Mouse (Mus musculus) macrophage (primary cell): ENCODE data around the gene Elovl7. TPM values are rescaled to one million over a fixed set of nuclear protein-coding genes. Genes with fewer than 3 reads are reported as not detected.

ENCODE experiments used
- H3K27ac ChIP-seq: fragments of 350-480 bp; formaldehyde crosslinking; 2 replicates; pipeline ENCODE4 v1.9.0; 2021
- H3K36me3 ChIP-seq: fragments of 350-480 bp; formaldehyde crosslinking; 2 replicates; pipeline ENCODE4 v1.9.0; 2021; ENCODE audit errors: inconsistent target
- H3K4me3 ChIP-seq: fragments of 350-480 bp; formaldehyde crosslinking; 2 replicates; pipeline ENCODE4 v1.9.0; 2021; ENCODE audit errors: inconsistent target
- H3K79me2 ChIP-seq: fragments of 350-480 bp; formaldehyde crosslinking; 2 replicates; pipeline ENCODE4 v1.9.0; 2021; ENCODE audit errors: inconsistent target
- WGBS: methylation state at CpG from one replicate; pipeline ENCODE4 v1.1.7; 2026; ENCODE audit warnings: inconsistent platforms; ENCODE audit not compliant: missing documents; 5-methylcytosine and 5-hydroxymethylcytosine counted together
- polyA plus RNA-seq: library from polyadenylated mRNA; stranded (reverse); fragments of 250-400 nt; gene quantifications from 3 replicates; pipeline ENCODE4 v1.2.4, GENCODE M21; 2018; ENCODE audit warnings: inconsistent platforms

The Elovl7 gene
- polyA plus RNA-seq, 1 experiment from 2014 or later = 0.32 TPM

DNA sequence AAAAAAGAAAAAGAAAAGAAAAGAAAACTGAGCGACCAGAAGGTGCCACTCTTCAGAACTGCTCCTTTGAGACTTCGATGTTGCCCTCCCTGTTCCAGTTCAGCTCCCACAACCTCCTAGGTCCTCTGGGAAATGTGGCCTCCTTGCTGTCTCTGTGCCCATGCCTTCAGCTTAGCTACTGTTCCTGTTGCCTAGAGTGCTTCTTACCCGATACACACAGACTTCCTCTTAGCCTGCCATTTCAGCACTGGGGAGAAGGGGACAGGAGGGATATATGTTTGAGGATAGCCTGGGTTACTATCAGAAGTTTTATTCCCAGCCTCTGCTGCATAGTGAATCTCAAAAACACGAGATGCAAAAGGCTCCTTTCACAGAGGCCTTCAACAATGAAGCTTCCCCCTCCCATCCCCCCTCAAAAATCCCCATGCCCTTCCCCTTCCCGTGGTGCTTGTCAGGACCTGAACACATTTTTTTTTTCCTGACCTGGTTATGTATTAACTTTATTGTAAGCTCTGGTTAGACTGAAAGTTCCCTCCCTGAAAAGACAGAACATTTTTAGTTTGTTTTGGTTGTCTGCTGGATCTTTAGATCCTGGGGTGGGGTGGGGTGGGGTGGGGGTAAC, 1.7 kb upstream of the Elovl7 start:
- Histone ChIP-seq H3K27ac (no peak overlapping the region), H3K36me3 (no peaks in the 10 kb centered on the region), H3K4me3 (no peak overlapping the region), H3K79me2 (no peaks in the 10 kb centered on the region)
- WGBS = 60% methylated on average over 5 of the region's 5 CpGs

DNA sequence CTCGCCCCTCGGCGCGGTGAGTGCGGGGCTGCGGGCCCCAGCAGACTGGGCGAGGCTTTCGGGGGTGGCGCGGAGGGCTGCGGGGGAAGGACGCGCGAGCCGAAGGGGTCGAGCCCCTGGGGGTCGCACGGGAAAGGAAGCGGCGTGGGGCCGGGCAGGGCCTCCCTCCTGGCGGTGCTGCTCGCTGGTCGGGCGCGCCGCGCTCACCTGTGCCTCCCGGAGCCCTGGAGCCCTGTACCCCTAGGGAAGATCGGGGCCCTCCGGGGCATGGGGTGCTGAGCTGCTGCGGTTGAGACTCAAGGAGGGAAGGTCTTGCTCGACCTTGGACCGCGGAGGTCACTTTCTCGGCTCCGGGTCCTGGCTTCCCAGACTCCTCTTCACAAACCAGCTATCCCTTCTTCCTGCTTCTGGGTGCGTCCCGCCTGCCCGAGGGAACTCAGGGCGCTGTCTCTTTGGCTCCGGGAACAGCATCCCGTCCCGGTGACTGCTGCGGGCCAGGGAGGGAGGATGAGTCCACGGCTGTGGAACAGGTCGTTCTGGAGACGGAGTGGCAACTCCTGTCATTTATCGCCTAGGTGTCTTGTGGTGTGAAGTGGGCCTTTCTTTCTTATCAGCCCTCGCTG, 392 bp downstream of the Elovl7 start:
- under 1% methylated on average over 46 of the region's 50 CpGs for WGBS
- no peak overlapping the region for H3K27ac ChIP-seq
- no peaks in the 10 kb centered on the region for H3K36me3 ChIP-seq

DNA sequence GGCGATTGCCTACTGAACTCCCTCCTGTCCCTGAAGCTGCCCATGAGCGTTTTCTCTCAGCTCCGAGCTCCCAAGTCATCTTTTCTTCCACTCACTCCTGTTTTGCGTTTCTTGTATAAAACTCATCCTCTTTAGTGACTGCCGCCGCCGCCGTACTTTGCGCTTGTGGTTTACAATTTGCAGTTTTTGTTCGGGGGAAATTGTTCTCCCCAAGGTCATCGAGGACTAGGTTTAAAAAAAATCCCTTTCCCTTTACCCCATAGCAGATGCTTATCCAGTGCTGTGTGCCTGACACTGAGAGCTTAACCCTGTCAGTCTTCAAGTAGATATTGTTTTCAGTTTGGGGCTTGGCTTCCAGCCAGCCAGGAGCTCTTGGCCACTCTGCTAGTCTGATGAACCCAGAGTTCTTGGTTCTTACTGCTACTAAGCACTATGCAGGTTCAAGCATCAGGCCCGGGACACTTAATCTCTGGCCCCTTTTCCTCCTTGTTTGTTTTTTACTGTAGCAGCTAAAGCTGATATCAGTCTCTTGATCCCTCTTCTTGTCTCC, 1.1 kb downstream of the Elovl7 start:
- Histone ChIP-seq H3K79me2 (no peaks in the 10 kb centered on the region), H3K36me3 (no peaks in the 10 kb centered on the region), H3K4me3 (peak overlapping the region; percentile 37; the same call in 1 of the 2 replicates), H3K27ac (no peak overlapping the region)
- WGBS = 4% methylated on average over 12 of the region's 12 CpGs

More for the DNA sequence above, 392 bp downstream of the Elovl7 start:
- Histone ChIP-seq H3K79me2 (no peaks in the 10 kb centered on the region), H3K4me3 (peak overlapping the region; percentile 37)

DNA sequence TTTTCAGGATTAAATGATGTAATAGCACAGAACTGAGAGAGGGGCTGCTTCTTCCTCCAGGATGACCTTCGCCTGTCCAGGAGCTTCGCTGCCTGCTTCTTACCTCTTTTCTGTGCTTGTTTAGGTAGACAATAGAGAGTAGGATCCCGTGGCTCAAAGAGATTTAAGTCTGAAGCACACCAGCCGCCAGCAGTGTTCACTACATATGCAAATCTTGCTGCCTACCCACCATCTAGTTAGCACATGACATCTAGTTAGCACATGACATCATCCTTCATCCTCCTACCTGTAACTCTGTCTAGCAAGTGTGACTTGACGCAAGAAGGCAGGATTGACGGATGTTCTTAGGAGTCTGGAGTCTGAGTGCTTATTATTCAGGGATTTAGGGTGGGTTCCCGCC, 5.6 kb downstream of the Elovl7 start:
- Histone ChIP-seq H3K4me3 (no peak overlapping the region), H3K27ac (no peak overlapping the region), H3K79me2 (no peaks in the 10 kb centered on the region), H3K36me3 (no peaks in the 10 kb centered on the region)
- 87% methylated on average over 7 of the region's 7 CpGs for WGBS

DNA sequence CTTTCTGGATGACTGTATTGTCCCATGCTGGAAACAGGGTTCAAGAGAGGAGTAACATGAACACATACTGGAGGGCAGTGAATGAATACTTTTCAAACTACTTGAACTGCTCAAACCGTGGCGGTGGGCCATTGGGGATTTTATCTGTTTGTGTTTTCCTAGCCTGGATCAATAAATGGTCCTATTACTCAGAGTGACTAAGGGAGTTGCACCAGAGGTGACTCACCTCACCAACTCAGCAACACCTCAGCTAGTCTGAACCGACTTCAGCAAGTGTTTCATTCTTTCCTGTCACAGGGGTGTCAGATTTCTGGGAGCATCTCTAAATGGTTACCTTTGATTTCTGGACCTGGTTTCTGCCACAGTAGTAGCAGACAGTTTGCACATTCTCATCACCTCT, 15.0 kb downstream of the Elovl7 start:
- no peak overlapping the region for H3K27ac ChIP-seq
- no peaks in the 10 kb centered on the region for H3K79me2 ChIP-seq
- 88% methylated on average over 3 of the region's 3 CpGs for WGBS
- no peak overlapping the region for H3K4me3 ChIP-seq
- H3K36me3 ChIP-seq = no peaks in the 10 kb centered on the region

DNA sequence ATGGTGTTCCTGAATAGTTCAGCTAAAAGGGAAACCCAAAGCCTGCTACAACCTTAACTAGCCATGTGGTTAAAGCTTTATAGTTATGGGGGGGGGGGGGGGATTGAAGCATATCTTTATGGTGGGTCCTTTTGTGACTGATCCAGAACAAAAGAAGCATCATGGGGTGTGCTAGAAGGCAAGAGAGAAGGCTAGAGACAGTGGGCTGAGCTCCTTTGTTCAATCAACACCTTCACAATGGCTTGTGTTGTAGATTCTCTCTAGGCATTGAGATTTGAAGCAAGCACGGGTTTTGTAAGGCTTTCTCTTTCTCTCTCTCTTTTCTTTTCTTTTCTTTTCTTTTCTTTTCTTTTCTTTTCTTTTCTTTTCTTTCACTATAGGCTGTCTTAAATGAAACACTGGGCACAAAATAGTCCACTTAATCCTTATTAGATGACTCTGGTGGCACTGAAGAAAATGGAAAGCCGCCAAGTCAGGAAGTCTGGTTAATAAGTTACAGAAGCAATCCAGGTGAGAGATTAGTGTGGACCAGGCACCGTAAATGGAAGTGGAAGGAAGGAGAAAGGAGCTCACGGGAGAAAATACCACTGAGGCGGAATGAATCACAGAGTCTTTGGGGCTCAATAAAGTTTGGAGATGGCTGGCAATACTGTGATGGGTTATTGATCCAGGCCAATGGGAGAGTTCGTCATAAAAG, 15.6 kb downstream of the Elovl7 start:
- H3K79me2 ChIP-seq = no peaks in the 10 kb centered on the region
- no peaks in the 10 kb centered on the region for H3K36me3 ChIP-seq
- H3K27ac ChIP-seq = no peak overlapping the region
- no peak overlapping the region for H3K4me3 ChIP-seq
- 87% methylated on average over 5 of the region's 6 CpGs for WGBS

DNA sequence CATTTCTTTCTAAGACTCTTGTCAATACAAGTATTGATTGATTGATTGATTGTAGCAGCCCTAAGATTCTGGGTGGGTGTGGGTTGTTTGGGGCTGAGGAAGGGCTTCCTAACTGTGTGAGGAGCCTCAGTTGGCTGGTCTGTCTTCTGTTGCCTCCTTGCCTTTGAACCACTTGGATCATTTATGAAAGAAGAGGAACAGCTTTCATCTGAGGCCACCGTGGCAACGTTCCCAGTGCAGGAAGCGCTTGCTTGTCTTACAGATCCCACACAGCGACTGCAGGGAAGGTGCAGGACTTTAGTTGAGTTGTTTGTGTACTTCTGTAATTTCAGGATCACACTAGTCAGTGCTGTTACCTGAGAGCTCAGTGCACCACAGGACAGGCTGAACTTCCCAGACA, 25.8 kb downstream of the Elovl7 start:
- Histone ChIP-seq H3K4me3 (no peak overlapping the region), H3K27ac (no peak overlapping the region), H3K79me2 (no peaks in the 10 kb centered on the region), H3K36me3 (no peaks in the 10 kb centered on the region)
- WGBS = 23% methylated on average over 4 of the region's 4 CpGs

DNA sequence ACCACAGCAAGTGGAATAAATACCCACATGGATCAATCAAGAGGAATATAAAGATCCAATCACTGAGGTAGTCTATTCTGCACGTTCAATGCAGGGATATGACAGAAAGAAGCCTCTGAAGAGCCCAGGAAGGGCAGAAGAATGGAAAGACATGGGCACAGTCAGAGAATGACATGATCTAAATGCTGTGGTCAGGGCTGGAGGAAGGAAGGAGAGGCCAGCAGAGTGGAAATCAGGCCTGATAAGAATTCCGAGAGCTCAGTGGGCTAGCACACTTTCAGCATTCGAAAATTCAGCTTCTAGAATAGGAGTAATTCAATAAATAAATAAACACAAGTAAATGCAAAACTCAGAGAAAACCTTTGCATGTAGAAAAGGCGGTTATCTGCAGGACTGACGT, 27.5 kb downstream of the Elovl7 start:
- no peak overlapping the region for H3K4me3 ChIP-seq
- WGBS = 68% methylated on average over 4 of the region's 5 CpGs
- no peaks in the 10 kb centered on the region for H3K79me2 ChIP-seq
- H3K36me3 ChIP-seq = no peaks in the 10 kb centered on the region
- no peak overlapping the region for H3K27ac ChIP-seq

DNA sequence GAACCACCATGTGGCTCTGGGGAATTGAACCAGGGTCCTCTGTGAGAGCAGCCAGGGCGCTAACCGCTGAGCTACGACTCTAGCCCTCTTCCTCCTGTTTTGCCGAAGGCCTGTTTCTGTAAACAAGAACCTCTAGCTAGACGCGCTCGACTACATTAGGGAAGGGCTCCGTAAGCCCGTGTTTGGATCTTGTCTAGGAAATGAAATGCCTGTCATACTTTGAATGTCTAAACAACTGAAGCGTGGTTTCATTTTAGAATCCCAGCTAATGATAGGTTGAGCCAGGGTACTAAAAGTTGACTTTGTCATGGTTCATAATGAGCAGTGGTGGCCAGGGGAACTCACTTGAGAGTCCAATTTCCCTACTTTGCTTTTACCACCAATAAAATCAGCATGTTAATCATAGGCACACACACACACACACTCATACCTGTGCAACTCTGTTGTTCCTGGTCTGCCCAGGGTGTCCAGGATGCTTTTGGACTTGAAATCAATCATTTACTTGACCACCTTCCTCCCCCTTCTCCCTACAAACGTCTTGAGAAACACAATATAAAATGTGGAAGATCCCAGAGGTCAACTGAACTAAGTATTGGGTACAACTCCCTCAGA, 31.0 kb downstream of the Elovl7 start:
- Histone ChIP-seq H3K4me3 (no peak overlapping the region), H3K27ac (no peak overlapping the region), H3K36me3 (no peaks in the 10 kb centered on the region), H3K79me2 (no peaks in the 10 kb centered on the region)
- WGBS = 84% methylated on average over 11 of the region's 11 CpGs

DNA sequence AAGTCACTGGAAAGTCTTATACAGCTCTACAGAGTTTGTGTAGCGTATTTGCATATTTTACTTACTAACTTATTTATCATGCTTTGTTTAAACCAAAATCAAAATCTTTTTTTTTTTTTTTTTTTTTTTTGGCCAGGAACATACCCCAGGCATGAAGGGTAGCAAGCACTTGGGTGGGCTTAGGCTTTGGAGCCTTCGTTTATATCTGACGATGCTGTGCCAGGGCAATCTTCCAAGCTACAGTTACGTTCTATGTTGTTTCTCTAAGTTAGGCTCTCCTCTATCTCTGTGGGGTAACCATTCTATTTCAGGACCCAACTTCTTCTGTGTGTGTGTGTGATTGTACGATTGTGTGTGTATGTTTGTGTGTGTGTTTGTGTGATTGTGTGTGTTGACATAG, 36.9 kb downstream of the Elovl7 start:
- H3K36me3 ChIP-seq = no peaks in the 10 kb centered on the region
- H3K27ac ChIP-seq = no peak overlapping the region
- WGBS = 98% methylated on average over 5 of the region's 5 CpGs
- no peaks in the 10 kb centered on the region for H3K79me2 ChIP-seq
- no peak overlapping the region for H3K4me3 ChIP-seq

DNA sequence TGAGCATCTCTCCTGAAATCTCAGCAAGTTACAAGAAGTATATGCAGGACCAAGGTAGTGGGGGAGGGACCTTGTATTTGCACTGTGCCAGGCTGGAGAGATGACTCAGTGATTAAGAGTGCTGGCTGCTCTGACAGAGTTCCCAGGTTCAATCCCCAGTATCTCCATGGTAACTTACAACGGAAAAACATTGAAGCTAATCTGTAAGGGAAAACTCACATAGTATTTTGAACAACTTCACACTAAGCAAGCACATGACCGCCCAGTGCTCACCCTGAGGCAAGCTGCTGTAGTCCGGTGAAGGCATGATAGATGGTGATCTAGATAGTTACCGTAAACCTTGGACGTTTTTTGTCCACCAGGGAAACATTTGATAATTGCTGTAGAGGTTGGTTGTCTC, 39.8 kb downstream of the Elovl7 start:
- H3K36me3 ChIP-seq = no peaks in the 10 kb centered on the region
- no peak overlapping the region for H3K4me3 ChIP-seq
- no peaks in the 10 kb centered on the region for H3K79me2 ChIP-seq
- H3K27ac ChIP-seq = no peak overlapping the region
- 94% methylated on average over 5 of the region's 5 CpGs for WGBS

DNA sequence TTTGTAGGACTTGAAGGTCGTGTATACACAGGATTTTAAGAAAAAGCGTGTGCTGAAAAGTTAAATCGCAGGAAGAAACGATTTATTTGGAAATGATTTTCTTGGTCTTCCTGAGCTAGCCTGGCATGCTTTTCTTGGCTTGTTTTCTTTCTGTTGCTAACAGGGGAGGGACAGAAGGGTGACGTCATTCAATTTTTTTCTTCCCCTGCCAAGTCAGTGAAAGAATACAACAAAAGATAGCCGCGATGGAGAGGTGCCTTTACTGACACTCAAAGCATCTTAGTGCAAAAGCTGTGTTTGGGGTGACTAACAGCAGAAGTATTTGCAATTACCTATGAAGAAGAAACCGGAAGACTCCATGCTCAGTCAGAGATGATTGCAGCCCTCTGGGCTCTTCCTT, 48.8 kb downstream of the Elovl7 start:
- no peak overlapping the region for H3K4me3 ChIP-seq
- WGBS = 89% methylated on average over 8 of the region's 8 CpGs
- H3K36me3 ChIP-seq = no peaks in the 10 kb centered on the region
- no peaks in the 10 kb centered on the region for H3K79me2 ChIP-seq
- no peak overlapping the region for H3K27ac ChIP-seq

DNA sequence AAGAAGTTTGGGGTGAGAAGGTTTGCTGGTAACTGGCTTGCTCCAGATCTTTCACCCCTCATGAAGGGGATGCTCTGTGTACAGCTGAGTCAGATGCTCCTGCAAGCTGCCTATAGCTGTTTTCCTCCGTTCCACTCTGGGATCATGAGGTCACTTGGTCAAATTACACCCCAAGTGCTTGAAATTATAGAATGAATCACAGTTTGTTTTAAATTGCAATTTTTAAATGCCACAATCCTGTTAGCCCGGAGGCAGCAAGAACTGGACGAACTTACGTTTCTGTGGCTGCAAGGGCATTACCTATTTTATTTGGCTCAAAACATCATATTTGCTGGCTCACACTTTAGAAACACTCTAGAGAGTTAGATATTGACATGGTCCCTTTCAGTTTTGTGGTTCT, 51.2 kb downstream of the Elovl7 start:
- no peaks in the 10 kb centered on the region for H3K36me3 ChIP-seq
- H3K4me3 ChIP-seq = no peak overlapping the region
- 89% methylated on average over 4 of the region's 4 CpGs for WGBS
- H3K27ac ChIP-seq = no peak overlapping the region
- no peaks in the 10 kb centered on the region for H3K79me2 ChIP-seq

DNA sequence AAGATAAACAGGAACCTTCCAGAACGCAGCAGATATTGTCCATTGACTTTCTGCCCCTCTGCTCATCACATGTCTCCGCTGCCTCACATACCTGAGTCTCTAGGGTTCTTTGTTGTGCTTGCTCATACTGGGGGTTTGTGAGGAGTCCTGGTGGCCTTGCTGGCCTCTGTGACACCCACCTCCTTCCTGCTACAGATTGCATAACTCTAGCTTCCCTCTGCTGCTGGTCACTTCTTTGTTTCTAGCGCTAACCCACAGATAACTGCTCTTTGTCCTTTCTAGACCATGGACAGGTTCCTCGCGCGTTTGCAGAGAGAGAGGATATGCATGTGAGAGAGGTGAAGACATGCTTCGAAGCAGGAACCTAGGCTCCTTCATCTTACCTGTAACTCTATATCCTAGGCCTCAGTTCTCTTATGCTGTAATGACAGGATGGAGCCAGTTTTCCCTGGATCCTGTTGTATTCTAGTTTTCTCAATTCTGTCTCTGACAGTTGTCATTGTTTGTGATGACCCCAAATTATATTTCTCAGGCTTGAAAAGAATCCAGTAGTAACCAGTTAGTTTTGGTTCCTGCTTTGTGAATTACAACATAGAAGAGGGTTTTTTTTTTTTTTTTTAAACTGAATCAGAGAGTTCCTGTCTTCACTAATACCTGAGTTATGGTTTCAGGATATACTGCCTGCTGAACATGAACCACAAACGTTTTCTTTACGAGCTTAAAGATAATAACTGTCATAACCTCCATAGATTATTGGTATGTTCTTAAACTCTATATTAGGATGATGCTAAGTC, 53.8 kb downstream of the Elovl7 start:
- Histone ChIP-seq H3K79me2 (no peaks in the 10 kb centered on the region), H3K36me3 (no peaks in the 10 kb centered on the region), H3K4me3 (no peak overlapping the region), H3K27ac (no peak overlapping the region)
- WGBS = 7% methylated on average over 9 of the region's 9 CpGs
